Mouse (Mus musculus) hindbrain, embryonic 16.5 days (tissue): ENCODE data around the gene Rora. TPM values are rescaled to one million over a fixed set of nuclear protein-coding genes. Genes with fewer than 3 reads are reported as not detected.

Experiments used
- ATAC-seq: fragments of 200-750 bp; cut with Nextera tagmentation; 2 replicates; pipeline ENCODE4 v1.8.0; 2017; ENCODE audit warnings: moderate TSS enrichment, moderate library complexity
- H3K27ac ChIP-seq: fragments of 300-500 bp; sonication (generic); 2 replicates; pipeline ENCODE4 v1.5.1; 2014; ENCODE audit warnings: low read depth, mild to moderate bottlenecking, control low read depth, low read length, moderate library complexity
- H3K27me3 ChIP-seq: fragments of 300-500 bp; sonication (generic); replicated peaks from 2 replicates; pipeline ENCODE4 v1.6.1; 2014; ENCODE audit warnings: low read length; ENCODE audit not compliant: control insufficient read depth, insufficient read depth
- H3K36me3 ChIP-seq: fragments of 300-500 bp; sonication (generic); 2 replicates; pipeline ENCODE4 v1.6.1; 2014; ENCODE audit warnings: mild to moderate bottlenecking, low read length, moderate library complexity, mixed read lengths; ENCODE audit not compliant: control insufficient read depth, insufficient read depth
- H3K4me1 ChIP-seq: fragments of 300-500 bp; sonication (generic); 2 replicates; pipeline ENCODE4 v1.6.1; 2014; ENCODE audit warnings: low read depth, low read length; ENCODE audit not compliant: control insufficient read depth, insufficient read depth
- H3K4me2 ChIP-seq: fragments of 300-500 bp; sonication (generic); 2 replicates; pipeline ENCODE4 v1.6.1; 2014; ENCODE audit warnings: mild to moderate bottlenecking, low read length, control low read depth, moderate library complexity
- H3K4me3 ChIP-seq: fragments of 300-500 bp; sonication (generic); 2 replicates; pipeline ENCODE4 v1.5.1; 2014; ENCODE audit warnings: mild to moderate bottlenecking, low read length, control low read depth, moderate library complexity
- H3K9ac ChIP-seq: fragments of 300-500 bp; sonication (generic); 2 replicates; pipeline ENCODE4 v1.6.1; 2014; ENCODE audit warnings: low read depth, mild to moderate bottlenecking, control low read depth, low read length, moderate library complexity
- H3K9me3 ChIP-seq: fragments of 300-500 bp; sonication (generic); 2 replicates; pipeline ENCODE4 v1.6.1; 2014; ENCODE audit warnings: mild to moderate bottlenecking, low read length, moderate library complexity; ENCODE audit not compliant: control insufficient read depth
- WGBS: fragments of 180-500 bp; shearing (Covaris S2); extraction: QIAGEN DNeasy Blood & Tissue Kit; methylation state at CpG from one replicate; pipeline ENCODE4 v1.1.7; 2014; 5-methylcytosine and 5-hydroxymethylcytosine counted together
- polyA plus RNA-seq: library from polyadenylated mRNA; unstranded; fragments of >200 nt; fragmentation: Nextera tagmentation; extraction: Ambion mirVana; gene quantifications from 2 replicates; pipeline ENCODE4 v1.2.1, GENCODE M21; 2015

The Rora gene
- polyA plus RNA-seq, 1 experiment from 2014 or later, result 38.3 TPM

GRCm38 (mm10) chr9:68888670-68889069 is 235.1 kb downstream of the Rora start:
- no peak overlapping the region for H3K27ac ChIP-seq
- H3K4me2 ChIP-seq, result peak overlapping the region; percentile 27

GRCm38 (mm10) chr9:68891431-68891830 is 237.8 kb downstream of the Rora start:
- H3K36me3 ChIP-seq, result no peaks in the 10 kb centered on the region
- no peaks in the 10 kb centered on the region for H3K9me3 ChIP-seq
- no peak overlapping the region for H3K9ac ChIP-seq
- H3K4me1 ChIP-seq, result peaks cover 3% of the 10 kb centered on the region
- H3K4me3 ChIP-seq, result no peak overlapping the region
- H3K27ac ChIP-seq, result no peak overlapping the region
- H3K27me3 ChIP-seq, result no peaks in the 10 kb centered on the region
- 87% methylated on average over 11 of the region's 11 CpGs for WGBS
- H3K4me2 ChIP-seq, result no peak overlapping the region
- ATAC-seq, result no peak

More at GRCm38 (mm10) chr9:68888670-68889069, 235.1 kb downstream of the Rora start:
- H3K9ac ChIP-seq, result no peak overlapping the region
- 18% methylated on average over 8 of the region's 8 CpGs for WGBS
- H3K9me3 ChIP-seq, result no peaks in the 10 kb centered on the region
- no peaks in the 10 kb centered on the region for H3K36me3 ChIP-seq
- H3K27me3 ChIP-seq, result no peaks in the 10 kb centered on the region
- no peak overlapping the region for H3K4me3 ChIP-seq
- peaks cover 3% of the 10 kb centered on the region for H3K4me1 ChIP-seq
- peak; percentile 64 for ATAC-seq

GRCm38 (mm10) chr9:68892356-68892755 is 238.8 kb downstream of the Rora start:
- Histone ChIP-seq H3K27ac (no peak overlapping the region), H3K4me1 (peaks cover 3% of the 10 kb centered on the region), H3K9ac (no peak overlapping the region), H3K27me3 (no peaks in the 10 kb centered on the region), H3K9me3 (no peaks in the 10 kb centered on the region), H3K4me3 (no peak overlapping the region), H3K36me3 (no peaks in the 10 kb centered on the region), H3K4me2 (no peak overlapping the region)
- no peak for ATAC-seq
- WGBS, result 95% methylated on average over 4 of the region's 4 CpGs

GRCm38 (mm10) chr9:68892859-68893258 is 239.3 kb downstream of the Rora start:
- H3K27ac ChIP-seq, result no peak overlapping the region
- H3K4me2 ChIP-seq, result no peak overlapping the region
- no peaks in the 10 kb centered on the region for H3K27me3 ChIP-seq
- no peak overlapping the region for H3K4me3 ChIP-seq
- no peaks in the 10 kb centered on the region for H3K36me3 ChIP-seq
- ATAC-seq, result no peak
- H3K9ac ChIP-seq, result no peak overlapping the region
- 87% methylated on average over 6 of the region's 6 CpGs for WGBS
- no peaks in the 10 kb centered on the region for H3K9me3 ChIP-seq
- H3K4me1 ChIP-seq, result peaks cover 3% of the 10 kb centered on the region

GRCm38 (mm10) chr9:68898286-68898685 is 244.7 kb downstream of the Rora start:
- no peaks in the 10 kb centered on the region; the same call in 1 of the 2 replicates for H3K4me1 ChIP-seq
- no peaks in the 10 kb centered on the region for H3K27me3 ChIP-seq
- no peak overlapping the region for H3K4me3 ChIP-seq
- WGBS, result 69% methylated on average over 6 of the region's 6 CpGs
- ATAC-seq, result no peak
- H3K27ac ChIP-seq, result no peak overlapping the region
- H3K36me3 ChIP-seq, result no peaks in the 10 kb centered on the region
- H3K9me3 ChIP-seq, result no peaks in the 10 kb centered on the region
- H3K9ac ChIP-seq, result no peak overlapping the region
- no peak overlapping the region for H3K4me2 ChIP-seq

- Histone ChIP-seq H3K27me3 (no peaks in the 10 kb centered on the region), H3K9me3 (no peaks in the 10 kb centered on the region), H3K4me3 (no peak overlapping the region), H3K36me3 (no peaks in the 10 kb centered on the region), H3K9ac (no peak overlapping the region), H3K27ac (no peak overlapping the region), H3K4me2 (no peak overlapping the region), H3K4me1 (peaks cover 5% of the 10 kb centered on the region)
- no peak for ATAC-seq
- WGBS, result 86% methylated on average over 5 of the region's 5 CpGs
Measured at GRCm38 (mm10) chr9:68899525-68900222, 246.1 kb downstream of the Rora start.

- H3K4me3 ChIP-seq, result no peak overlapping the region
- H3K9ac ChIP-seq, result no peak overlapping the region
- H3K4me1 ChIP-seq, result peaks cover 5% of the 10 kb centered on the region; the same call in 1 of the 2 replicates
- WGBS, result 60% methylated on average over 6 of the region's 6 CpGs
- H3K9me3 ChIP-seq, result no peaks in the 10 kb centered on the region
- H3K27me3 ChIP-seq, result no peaks in the 10 kb centered on the region
- no peak for ATAC-seq
- no peak overlapping the region for H3K4me2 ChIP-seq
- H3K36me3 ChIP-seq, result no peaks in the 10 kb centered on the region
- no peak overlapping the region for H3K27ac ChIP-seq
Measured at GRCm38 (mm10) chr9:68906361-68906883, 252.8 kb downstream of the Rora start.

GRCm38 (mm10) chr9:68912483-68913151 is 259.0 kb downstream of the Rora start:
- Histone ChIP-seq H3K4me1 (peaks cover 9% of the 10 kb centered on the region), H3K4me2 (no peak overlapping the region), H3K9me3 (no peaks in the 10 kb centered on the region), H3K9ac (no peak overlapping the region), H3K27ac (no peak overlapping the region), H3K4me3 (no peak overlapping the region), H3K36me3 (no peaks in the 10 kb centered on the region), H3K27me3 (no peaks in the 10 kb centered on the region)
- 36% methylated on average over 8 of the region's 8 CpGs for WGBS
- ATAC-seq, result no peak

GRCm38 (mm10) chr9:68913191-68913697 is 259.7 kb downstream of the Rora start:
- Histone ChIP-seq H3K9me3 (no peaks in the 10 kb centered on the region), H3K9ac (no peak overlapping the region), H3K4me1 (peaks cover 9% of the 10 kb centered on the region), H3K4me3 (no peak overlapping the region), H3K27ac (no peak overlapping the region), H3K4me2 (no peak overlapping the region), H3K27me3 (no peaks in the 10 kb centered on the region), H3K36me3 (no peaks in the 10 kb centered on the region)
- ATAC-seq, result 0 out of 2 replicates have a peak, but pooled peaks have one; percentile 27
- WGBS, result 59% methylated on average over 10 of the region's 10 CpGs
